Mouse (Mus musculus): ENCODE measurements around the gene Tmc2.

DNA sequence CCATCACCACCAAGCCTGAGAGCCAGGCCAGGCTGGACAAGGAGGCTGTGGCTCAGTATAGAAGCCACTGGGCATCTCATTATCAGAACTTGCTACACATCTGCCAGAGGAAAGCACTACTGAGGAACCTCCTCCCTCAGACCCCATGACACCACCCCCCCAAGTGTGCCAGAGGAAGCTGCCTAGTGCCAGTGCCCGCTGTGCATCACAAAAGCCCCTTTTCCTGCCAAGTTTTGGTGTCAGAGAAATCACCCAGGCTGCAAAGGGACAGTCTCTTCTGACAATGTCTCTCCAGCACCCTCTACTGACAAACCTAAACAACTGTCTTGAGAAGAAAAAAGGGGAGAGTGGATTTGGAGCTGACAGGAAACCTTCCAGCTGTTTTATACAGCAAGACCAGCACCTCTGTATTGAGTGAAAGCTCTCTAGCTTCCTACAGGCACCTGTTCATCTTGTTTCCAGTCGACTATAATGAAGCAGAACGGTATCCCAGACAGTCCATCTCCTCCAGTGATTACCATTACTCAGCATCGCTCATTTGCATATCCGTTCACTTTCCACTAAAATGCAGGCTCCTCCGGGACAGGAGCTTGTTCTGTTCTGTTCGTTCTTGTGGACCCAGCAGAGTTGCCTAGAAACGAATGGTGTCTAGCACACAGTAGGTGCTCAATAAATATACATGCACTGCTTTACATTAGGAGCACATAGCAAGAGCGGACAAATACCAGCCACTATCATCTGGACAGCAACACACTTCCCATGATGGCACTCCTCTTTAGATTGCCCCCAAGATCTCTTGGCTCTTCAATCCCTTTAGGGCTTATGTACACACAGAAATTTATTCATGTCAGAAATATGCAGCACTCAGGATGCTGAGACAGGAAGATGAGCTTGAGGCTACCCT, 28.4 kb upstream of the Tmc2 start:
- no peak for TF ChIP-seq CTCF (IDR thresholded peaks at IDR 0.05; ENCODE audit: insufficient read depth, low read depth, low read length)
- no peak for TF ChIP-seq POLR2A (IDR thresholded peaks at IDR 0.05; ENCODE audit: insufficient read depth, low read depth, low read length)

All from olfactory bulb, adult 2 months (tissue).